Mouse (Mus musculus) liver, embryonic 11.5 days (tissue): ENCODE results near the gene Sult1b1. TPM values are rescaled to one million over a fixed set of nuclear protein-coding genes. Genes with fewer than 3 reads are reported as not detected.

Experiments used
- ATAC-seq: fragments of 200-750 bp; cut with Nextera tagmentation; replicated peaks from 2 replicates; pipeline ENCODE4 v1.8.0; 2017; ENCODE audit warnings: moderate number of reproducible peaks, mild to moderate bottlenecking, moderate TSS enrichment, moderate library complexity; ENCODE audit not compliant: low FRiP score
- DNase-seq: peaks from one replicate; pipeline ENCODE4 v3.0.0-alpha.2; 2017; ENCODE audit warnings: low spot score
- H3K27ac ChIP-seq: fragments of 300-500 bp; sonication (generic); 2 replicates; pipeline ENCODE4 v1.5.1; 2014; ENCODE audit warnings: mild to moderate bottlenecking, low read depth, low read length, control low read depth
- H3K27me3 ChIP-seq: fragments of 300-500 bp; sonication (generic); replicated peaks from 2 replicates; pipeline ENCODE4 v1.6.1; 2014; ENCODE audit warnings: low read length, mixed read lengths; ENCODE audit not compliant: control insufficient read depth, insufficient read depth
- H3K36me3 ChIP-seq: fragments of 300-500 bp; sonication (generic); 2 replicates; pipeline ENCODE4 v1.6.1; 2014; ENCODE audit warnings: mild to moderate bottlenecking, low read length, moderate library complexity, mixed read lengths; ENCODE audit not compliant: control insufficient read depth, insufficient read depth
- H3K4me1 ChIP-seq: fragments of 300-500 bp; sonication (generic); replicated peaks from 2 replicates; pipeline ENCODE4 v1.6.1; 2014; ENCODE audit warnings: low read length, mixed read lengths; ENCODE audit not compliant: control insufficient read depth, insufficient read depth
- H3K4me2 ChIP-seq: fragments of 300-500 bp; sonication (generic); 2 replicates; pipeline ENCODE4 v1.6.1; 2014; ENCODE audit warnings: mild to moderate bottlenecking, control low read depth, moderate library complexity
- H3K4me3 ChIP-seq: fragments of 300-500 bp; sonication (generic); 2 replicates; pipeline ENCODE4 v1.5.1; 2014; ENCODE audit warnings: low read depth, low read length, control low read depth
- H3K9ac ChIP-seq: fragments of 300-500 bp; sonication (generic); 2 replicates; pipeline ENCODE4 v1.6.1; 2014; ENCODE audit warnings: low read depth, low read length, control low read depth
- H3K9me3 ChIP-seq: fragments of 300-500 bp; sonication (generic); 2 replicates; pipeline ENCODE4 v1.6.1; 2016; ENCODE audit warnings: low read length, inconsistent platforms, mixed read lengths; ENCODE audit not compliant: control insufficient read depth
- WGBS: fragments of 180-500 bp; shearing (Covaris S2); extraction: QIAGEN DNeasy Blood & Tissue Kit; methylation state at CpG from one replicate; pipeline ENCODE4 v1.1.7; 2014; 5-methylcytosine and 5-hydroxymethylcytosine counted together
- polyA plus RNA-seq: library from polyadenylated mRNA; unstranded; fragments of >200 nt; fragmentation: Nextera tagmentation; extraction: Ambion mirVana; gene quantifications from 2 replicates; pipeline ENCODE4 v1.2.1, GENCODE M21; 2014

Gene Sult1b1
- 0.41 and 0.44 TPM in 2 replicates for polyA plus RNA-seq

GRCm38 (mm10) chr5:87538111-87538510, at the start of gene Sult1b1:
TSS of gene Sult1b1 (minus strand) at chr5:87538195.
- no peak within 1 kb of the TSS for H3K4me3 ChIP-seq
- H3K36me3 ChIP-seq: no peaks in the 10 kb centered on the region
- WGBS: 86% methylated on average over 2 of the region's 2 CpGs
- H3K27me3 ChIP-seq: no peaks in the 10 kb centered on the region
- H3K27ac ChIP-seq: no peak within 1 kb of the TSS
- DNase-seq (no peak), ATAC-seq (no peak)
- H3K4me2 ChIP-seq: no peak within 1 kb of the TSS
- no peak within 1 kb of the TSS for H3K9ac ChIP-seq
- no peaks in the 10 kb centered on the region for H3K9me3 ChIP-seq
- no peaks in the 10 kb centered on the region for H3K4me1 ChIP-seq

GRCm38 (mm10) chr5:87580389-87580788, 42.4 kb upstream of the Sult1b1 start:
- no peak for ATAC-seq
- H3K9ac ChIP-seq: no peak overlapping the region
- H3K4me3 ChIP-seq: no peak overlapping the region
- 83% methylated on average over 1 of the region's 1 CpGs for WGBS
- no peaks in the 10 kb centered on the region for H3K9me3 ChIP-seq
- no peaks in the 10 kb centered on the region for H3K4me1 ChIP-seq
- no peak overlapping the region for H3K27ac ChIP-seq
- H3K27me3 ChIP-seq: no peaks in the 10 kb centered on the region
- DNase-seq: no peak
- H3K36me3 ChIP-seq: no peaks in the 10 kb centered on the region
- no peak overlapping the region for H3K4me2 ChIP-seq

- H3K27ac ChIP-seq: no peak overlapping the region
- no peaks in the 10 kb centered on the region for H3K9me3 ChIP-seq
- no peak overlapping the region for H3K4me2 ChIP-seq
- WGBS: 62% methylated on average over 1 of the region's 1 CpGs
- DNase-seq (no peak), ATAC-seq (no peak)
- no peak overlapping the region for H3K9ac ChIP-seq
- H3K4me3 ChIP-seq: no peak overlapping the region
- H3K36me3 ChIP-seq: no peaks in the 10 kb centered on the region
- no peaks in the 10 kb centered on the region for H3K27me3 ChIP-seq
- no peaks in the 10 kb centered on the region for H3K4me1 ChIP-seq
These were observed 36.2 kb upstream of the Sult1b1 start for GRCm38 (mm10) chr5:87574174-87574573.

- Histone ChIP-seq H3K9me3 (no peaks in the 10 kb centered on the region), H3K27ac (no peak overlapping the region), H3K9ac (no peak overlapping the region), H3K27me3 (no peaks in the 10 kb centered on the region), H3K4me1 (no peaks in the 10 kb centered on the region), H3K4me3 (no peak overlapping the region), H3K4me2 (no peak overlapping the region), H3K36me3 (no peaks in the 10 kb centered on the region)
- WGBS: 71% methylated on average over 5 of the region's 5 CpGs
- ATAC-seq: no peak
- no peak for DNase-seq
These were observed 35.5 kb upstream of the Sult1b1 start for GRCm38 (mm10) chr5:87573490-87573889.

GRCm38 (mm10) chr5:87572781-87573180, 34.8 kb upstream of the Sult1b1 start:
- 84% methylated on average over 6 of the region's 6 CpGs for WGBS

GRCm38 (mm10) chr5:87568845-87569244, 30.9 kb upstream of the Sult1b1 start, which contains the start of gene Sult1d1:
TSS of gene Sult1d1 (minus strand) at chr5:87569027.
- WGBS: 79% methylated on average over 5 of the region's 5 CpGs
- H3K9me3 ChIP-seq: no peaks in the 10 kb centered on the region
- H3K36me3 ChIP-seq: no peaks in the 10 kb centered on the region
- no peak within 1 kb of the TSS for H3K4me2 ChIP-seq
- DNase-seq (no peak), ATAC-seq (no peak)
- no peak within 1 kb of the TSS for H3K4me3 ChIP-seq
- no peaks in the 10 kb centered on the region for H3K27me3 ChIP-seq
- H3K9ac ChIP-seq: no peak within 1 kb of the TSS
- no peak within 1 kb of the TSS for H3K27ac ChIP-seq
- no peaks in the 10 kb centered on the region for H3K4me1 ChIP-seq

More at GRCm38 (mm10) chr5:87572781-87573180, 34.8 kb upstream of the Sult1b1 start:
- no peak overlapping the region for H3K4me2 ChIP-seq
- H3K27ac ChIP-seq: no peak overlapping the region
- DNase-seq (no peak), ATAC-seq (no peak)
- H3K27me3 ChIP-seq: no peaks in the 10 kb centered on the region
- no peaks in the 10 kb centered on the region for H3K36me3 ChIP-seq
- H3K9ac ChIP-seq: no peak overlapping the region
- no peak overlapping the region for H3K4me3 ChIP-seq
- H3K9me3 ChIP-seq: no peaks in the 10 kb centered on the region
- no peaks in the 10 kb centered on the region for H3K4me1 ChIP-seq

GRCm38 (mm10) chr5:87567306-87567705, 29.3 kb upstream of the Sult1b1 start:
- WGBS: 88% methylated on average over 1 of the region's 1 CpGs
- no peaks in the 10 kb centered on the region for H3K4me1 ChIP-seq
- H3K9ac ChIP-seq: no peak overlapping the region
- no peaks in the 10 kb centered on the region for H3K36me3 ChIP-seq
- H3K27me3 ChIP-seq: no peaks in the 10 kb centered on the region
- ATAC-seq: no peak
- H3K4me3 ChIP-seq: no peak overlapping the region
- H3K27ac ChIP-seq: no peak overlapping the region
- no peak for DNase-seq
- H3K4me2 ChIP-seq: no peak overlapping the region
- H3K9me3 ChIP-seq: no peaks in the 10 kb centered on the region

GRCm38 (mm10) chr5:87562966-87563365, 25.0 kb upstream of the Sult1b1 start:
- ATAC-seq: no peak

GRCm38 (mm10) chr5:87562526-87562925, 24.5 kb upstream of the Sult1b1 start:
- H3K4me2 ChIP-seq: no peak overlapping the region
- DNase-seq: no peak
- H3K4me1 ChIP-seq: no peaks in the 10 kb centered on the region
- H3K27me3 ChIP-seq: no peaks in the 10 kb centered on the region
- no peaks in the 10 kb centered on the region for H3K36me3 ChIP-seq
- H3K9me3 ChIP-seq: no peaks in the 10 kb centered on the region
- 61% methylated on average over 4 of the region's 4 CpGs for WGBS
- no peak overlapping the region for H3K27ac ChIP-seq
- ATAC-seq: no peak
- no peak overlapping the region for H3K4me3 ChIP-seq
- H3K9ac ChIP-seq: no peak overlapping the region

More at GRCm38 (mm10) chr5:87562966-87563365, 25.0 kb upstream of the Sult1b1 start:
- H3K9me3 ChIP-seq: no peaks in the 10 kb centered on the region
- DNase-seq: no peak
- H3K27me3 ChIP-seq: no peaks in the 10 kb centered on the region
- no peak overlapping the region for H3K4me2 ChIP-seq
- H3K36me3 ChIP-seq: no peaks in the 10 kb centered on the region
- H3K27ac ChIP-seq: no peak overlapping the region
- no peaks in the 10 kb centered on the region for H3K4me1 ChIP-seq
- no peak overlapping the region for H3K9ac ChIP-seq
- no peak overlapping the region for H3K4me3 ChIP-seq
